Mouse (Mus musculus) brain, embryonic 14.5 days (tissue): Measurements from ENCODE around the gene Stk32c.

Experiments
- CTCF ChIP-seq: fragments of 200-500 bp; IDR thresholded peaks from 2 replicates; pipeline ENCODE4 v1.5.1; 2012; ENCODE audit warnings: inconsistent platforms, mild to moderate bottlenecking, moderate library complexity, borderline replicate concordance; ENCODE audit not compliant: insufficient read depth, insufficient read length; ENCODE audit errors: extremely low read depth
- POLR2A ChIP-seq: fragments of 200-500 bp; IDR thresholded peaks from 2 replicates; pipeline ENCODE4 v1.6.1; 2012; ENCODE audit warnings: mild to moderate bottlenecking, inconsistent platforms, borderline replicate concordance; ENCODE audit not compliant: poor library complexity, insufficient read depth, insufficient read length, severe bottlenecking; ENCODE audit errors: extremely low read depth

DNA sequence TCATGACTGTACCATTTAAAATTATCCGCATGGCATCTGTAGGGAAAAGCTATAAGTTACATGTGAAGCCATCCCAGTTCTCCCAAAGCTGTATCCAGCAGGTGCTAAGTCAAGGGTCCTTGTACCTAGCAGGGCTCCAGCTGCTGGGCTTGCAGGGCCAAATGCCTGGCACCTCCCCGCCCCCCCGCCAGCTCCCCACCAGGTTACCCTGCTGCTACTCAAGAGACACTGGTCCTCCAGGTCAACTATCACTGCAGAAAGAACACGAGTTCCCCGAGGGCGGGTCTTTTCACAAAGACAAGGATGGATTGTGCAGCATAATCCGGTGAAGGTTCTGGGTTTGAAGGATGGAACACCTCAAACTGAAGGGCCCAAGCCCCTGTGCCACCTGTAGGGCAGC is 25.8 kb downstream of the Stk32c start:
- TF ChIP-seq CTCF (no peak), POLR2A (no peak)
